Mouse (Mus musculus) layer of hippocampus, adult 2 months (tissue): ENCODE measurements at regions not wholly inside any gene's neighbourhood (a gene's known extent, or its start where the extent isn't known, plus 50 kb on each side); places are given as distances from the start of the nearest gene placed in this dataset.

Source experiments
- DNase-seq, 2 experiments: peaks; one replicate each; pipeline ENCODE4 v3.0.0; 2022; ENCODE audit warnings: low spot score in 2 of 2
- H3K27ac ChIP-seq: fragments of 200-600 bp; 2 replicates; pipeline ENCODE4 v1.8.1; 2022
- H3K4me3 ChIP-seq: fragments of 200-600 bp; 2 replicates; pipeline ENCODE4 v1.8.1; 2022; ENCODE audit warnings: mild to moderate bottlenecking
- CTCF ChIP-seq: fragments of 200-600 bp; conservative IDR thresholded peaks from 2 replicates; pipeline ENCODE4 v1.8.1; 2022; ENCODE audit warnings: antibody characterized with exemption, mild to moderate bottlenecking, moderate library complexity

GRCm38 (mm10) chr10:92112790-92113189, 609.4 kb downstream of the Nedd1 start:
- no peak for TF ChIP-seq CTCF
- DNase-seq, result no peak
- no peak overlapping the region for H3K4me3 ChIP-seq
- H3K27ac ChIP-seq, result no peak overlapping the region

DNA sequence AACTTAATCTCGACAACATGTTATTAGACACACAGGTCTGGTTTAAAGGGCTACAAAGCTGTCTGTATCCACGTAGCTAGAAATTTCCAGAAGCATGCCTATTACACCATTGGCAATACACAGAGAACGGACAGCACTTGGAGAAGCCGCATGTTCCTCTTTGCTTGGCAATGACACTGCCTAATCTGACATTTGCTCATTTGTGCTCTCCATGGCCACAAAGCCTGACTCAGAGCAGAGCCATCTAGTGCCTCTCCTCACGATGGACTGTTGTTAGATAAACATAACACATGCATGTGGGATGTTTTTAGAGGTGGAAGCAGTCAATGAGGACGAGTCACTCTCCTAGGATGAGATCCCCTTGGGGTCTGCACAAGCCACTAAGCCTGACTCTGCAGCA, 615.9 kb downstream of the Nedd1 start:
- TF ChIP-seq CTCF, result no peak
- no peak for DNase-seq
- Histone ChIP-seq H3K4me3 (no peak overlapping the region), H3K27ac (no peak overlapping the region)

GRCm38 (mm10) chr10:92103887-92104286, 618.3 kb downstream of the Nedd1 start:
- H3K4me3 ChIP-seq, result no peak overlapping the region
- no peak for TF ChIP-seq CTCF
- no peak overlapping the region for H3K27ac ChIP-seq
- no peak for DNase-seq

DNA sequence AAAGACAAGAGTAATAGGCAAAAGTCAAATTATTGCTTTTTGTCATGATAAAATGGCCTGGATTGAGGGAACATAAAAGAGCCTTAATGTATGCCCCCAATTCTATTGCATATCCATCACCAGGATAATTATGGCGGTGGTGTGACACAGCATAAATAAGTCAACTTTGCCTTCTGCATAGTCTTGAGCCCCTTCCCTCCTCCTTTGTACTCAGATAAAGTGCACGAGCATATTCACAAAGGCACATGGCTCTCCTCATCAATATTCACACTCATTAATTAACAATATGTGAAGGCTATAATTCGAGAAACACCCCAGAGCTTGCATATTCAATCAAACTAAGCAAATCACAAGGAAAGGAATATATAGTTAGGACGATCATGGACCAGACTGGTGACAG, 619.5 kb downstream of the Nedd1 start:
- Histone ChIP-seq H3K4me3 (no peak overlapping the region), H3K27ac (no peak overlapping the region)
- no peak for TF ChIP-seq CTCF
- DNase-seq, result no peak

DNA sequence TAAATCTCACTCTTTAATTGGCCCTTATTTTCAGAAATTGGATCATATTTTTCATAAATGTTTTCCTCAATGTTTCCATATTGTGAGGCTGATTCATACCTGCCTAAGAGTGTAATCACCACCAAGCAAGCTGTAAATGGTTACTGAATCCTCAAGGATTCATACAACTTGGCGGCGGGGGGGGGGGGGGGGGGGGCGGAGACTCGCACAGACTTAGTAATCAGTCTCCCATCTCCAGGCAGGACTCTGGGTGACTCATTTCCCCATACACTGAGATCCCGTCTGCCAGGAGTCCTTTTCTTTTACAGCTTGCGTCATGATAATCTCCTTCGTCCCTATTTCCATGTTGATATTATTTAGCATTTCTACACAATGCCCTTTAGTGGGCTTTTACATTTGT, 624.7 kb downstream of the Nedd1 start:
- no peak overlapping the region for H3K27ac ChIP-seq
- no peak overlapping the region for H3K4me3 ChIP-seq
- no peak for TF ChIP-seq CTCF
- no peak for DNase-seq

- no peak for TF ChIP-seq CTCF
- Histone ChIP-seq H3K4me3 (no peak overlapping the region), H3K27ac (no peak overlapping the region)
- DNase-seq, result no peak
Measured at GRCm38 (mm10) chr10:92097081-92097480, 625.1 kb downstream of the Nedd1 start.

DNA sequence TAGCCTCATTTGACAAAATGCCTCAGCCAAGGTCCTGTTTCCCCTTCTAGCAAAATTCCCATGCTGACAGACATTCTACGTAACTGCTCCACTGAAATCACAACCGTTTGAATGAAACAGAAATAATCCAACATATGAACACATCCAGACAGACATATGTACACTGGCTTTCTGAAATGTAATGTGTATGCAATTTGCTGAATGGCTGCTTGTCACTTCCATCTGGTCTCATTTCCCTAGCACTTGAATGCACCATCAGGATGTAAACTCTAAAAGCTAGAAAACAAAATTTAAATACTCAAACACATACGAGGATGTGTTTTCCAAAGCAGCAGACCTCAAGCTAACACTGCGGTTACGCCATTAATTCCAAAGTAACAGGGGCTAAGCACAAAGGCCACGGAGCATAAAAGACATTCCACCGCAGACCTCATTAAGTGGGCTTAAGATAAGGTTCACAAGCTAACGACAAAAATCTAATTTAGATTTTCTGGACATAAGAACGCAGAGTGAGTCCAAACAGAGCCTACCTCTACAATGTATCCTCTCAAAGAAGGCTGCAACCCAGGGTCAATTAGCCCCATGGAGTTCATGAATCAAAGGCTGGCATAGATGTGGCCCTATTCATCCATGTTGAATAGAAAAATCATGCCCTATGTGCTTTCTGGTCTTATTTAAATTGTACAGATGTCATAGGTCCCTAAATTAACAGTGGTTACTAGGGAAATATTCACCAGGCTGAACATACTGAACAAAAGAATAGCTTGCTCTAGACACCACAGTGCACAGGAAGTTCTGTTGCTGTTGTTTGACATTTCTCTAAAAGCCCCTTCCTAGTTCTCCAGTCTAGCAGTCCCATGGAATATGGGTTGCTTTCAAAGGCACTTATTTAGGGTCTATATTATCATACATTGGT, 630.5 kb downstream of the Nedd1 start:
- no peak for DNase-seq
- H3K4me3 ChIP-seq, result no peak overlapping the region
- H3K27ac ChIP-seq, result no peak overlapping the region
- TF ChIP-seq CTCF, result no peak

GRCm38 (mm10) chr10:92082111-92082510, 640.1 kb downstream of the Nedd1 start:
- no peak overlapping the region for H3K4me3 ChIP-seq
- TF ChIP-seq CTCF, result no peak
- no peak for DNase-seq
- no peak overlapping the region for H3K27ac ChIP-seq

- Histone ChIP-seq H3K27ac (no peak overlapping the region), H3K4me3 (no peak overlapping the region)
- no peak for TF ChIP-seq CTCF
- DNase-seq, result no peak
Measured at GRCm38 (mm10) chr10:92081199-92081598, 641.0 kb downstream of the Nedd1 start.

- no peak for DNase-seq
- Histone ChIP-seq H3K27ac (no peak overlapping the region), H3K4me3 (no peak overlapping the region)
- TF ChIP-seq CTCF, result no peak
Measured at GRCm38 (mm10) chr10:92079421-92079820, 642.8 kb downstream of the Nedd1 start.

- no peak for DNase-seq
- no peak for TF ChIP-seq CTCF
- H3K27ac ChIP-seq, result no peak overlapping the region
- no peak overlapping the region for H3K4me3 ChIP-seq
Measured at GRCm38 (mm10) chr10:92077291-92077690, 644.9 kb downstream of the Nedd1 start.

- DNase-seq, result no peak
- H3K4me3 ChIP-seq, result no peak overlapping the region
- H3K27ac ChIP-seq, result no peak overlapping the region
- TF ChIP-seq CTCF, result no peak
Measured at GRCm38 (mm10) chr10:92076754-92077153, 645.5 kb downstream of the Nedd1 start.

DNA sequence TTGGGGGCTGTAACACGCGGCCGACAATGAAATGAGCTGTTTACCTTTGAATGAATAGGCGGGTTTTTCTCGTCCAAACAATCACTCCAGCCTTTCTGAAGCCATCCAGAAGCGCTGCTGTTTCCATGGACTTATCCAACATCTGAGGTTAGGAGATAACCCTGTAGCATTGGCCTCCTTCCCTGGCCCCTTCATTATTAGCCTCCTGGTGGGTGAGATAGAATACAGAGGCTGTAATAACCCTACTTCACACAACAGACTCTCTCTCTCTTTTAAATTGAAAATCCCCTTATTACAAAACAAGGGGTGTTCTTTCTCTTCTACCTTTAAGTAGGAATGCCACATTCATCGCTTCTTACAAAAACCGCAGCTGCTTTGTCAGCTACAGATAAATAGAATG, 646.8 kb downstream of the Nedd1 start:
- Histone ChIP-seq H3K27ac (no peak overlapping the region), H3K4me3 (no peak overlapping the region)
- no peak for TF ChIP-seq CTCF
- DNase-seq, result no peak

- no peak overlapping the region for H3K27ac ChIP-seq
- TF ChIP-seq CTCF, result no peak
- no peak for DNase-seq
- H3K4me3 ChIP-seq, result no peak overlapping the region
Measured at GRCm38 (mm10) chr10:92074698-92075394, 647.4 kb downstream of the Nedd1 start.
